Mouse (Mus musculus) lung, postnatal 0 days (tissue): ENCODE measurements around the gene Atp5b.

ENCODE experiments used
- CTCF ChIP-seq: IDR thresholded peaks from 2 replicates; pipeline ENCODE4 v1.5.1; 2016; ENCODE audit warnings: antibody characterized with exemption, mild to moderate bottlenecking
- EP300 ChIP-seq: IDR thresholded peaks from 2 replicates; pipeline ENCODE4 v1.6.1; 2016; ENCODE audit warnings: antibody characterized with exemption, mild to moderate bottlenecking, control low read depth

GRCm38 (mm10) chr10:128088181-128088580 is 5.1 kb downstream of the Atp5b start:
- no peak for TF ChIP-seq EP300
- TF ChIP-seq CTCF, result no peak
